Mouse (Mus musculus) frontal cortex, postnatal 25 days (tissue): ENCODE measurements around the gene Slmap.
A peak's percentile ranks its signal among the peaks of the same experiment; 100 is the strongest.
"Not testable (repeated sequence)": the region's sequence is repeated elsewhere in the genome, so short reads cannot be mapped to it uniquely, and the experiment has no call there.

Source experiments
- DNase-seq, 2 experiments: peaks; one replicate each; pipeline ENCODE4 v3.0.0; 2022; ENCODE audit warnings: low spot score in 2 of 2

The Slmap gene

DNA sequence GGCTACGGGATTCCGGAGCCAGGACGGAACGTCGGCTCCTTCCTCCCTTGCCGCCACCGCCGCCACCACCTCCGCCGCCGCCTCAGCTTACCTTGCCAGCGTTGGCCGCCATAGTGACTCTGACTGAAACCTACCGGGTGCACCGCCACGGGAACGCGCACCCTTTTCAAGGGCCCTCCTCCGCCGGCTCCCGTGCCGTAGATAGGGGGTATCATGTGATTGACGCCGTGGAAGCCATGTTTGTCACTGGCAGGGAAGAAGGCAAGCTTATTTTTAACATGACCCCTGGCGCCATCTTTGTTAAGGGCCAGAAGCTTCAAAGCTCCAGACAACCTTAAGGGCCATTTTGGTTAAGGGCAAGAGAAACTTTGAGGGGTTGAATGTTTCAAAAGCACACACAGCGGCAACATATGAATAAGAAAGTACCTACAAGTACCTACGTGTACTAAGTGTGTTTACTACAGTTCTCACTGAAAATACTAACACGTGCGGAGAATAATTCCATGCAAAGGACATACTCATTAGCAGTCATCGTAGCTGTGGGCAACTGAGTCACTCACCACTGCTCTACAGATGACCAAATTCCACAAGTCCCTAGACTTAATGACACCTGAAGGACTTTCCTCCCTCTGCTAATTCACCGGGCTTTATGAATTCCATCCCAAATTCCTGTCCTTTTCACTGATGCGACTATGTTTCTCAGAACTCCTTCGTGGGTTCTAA, at the start of gene Slmap:
Slmap (minus strand) TSS at position 175 of the 723 bp plus-strand sequence.
- DNase-seq, result peak; percentile 99

DNA sequence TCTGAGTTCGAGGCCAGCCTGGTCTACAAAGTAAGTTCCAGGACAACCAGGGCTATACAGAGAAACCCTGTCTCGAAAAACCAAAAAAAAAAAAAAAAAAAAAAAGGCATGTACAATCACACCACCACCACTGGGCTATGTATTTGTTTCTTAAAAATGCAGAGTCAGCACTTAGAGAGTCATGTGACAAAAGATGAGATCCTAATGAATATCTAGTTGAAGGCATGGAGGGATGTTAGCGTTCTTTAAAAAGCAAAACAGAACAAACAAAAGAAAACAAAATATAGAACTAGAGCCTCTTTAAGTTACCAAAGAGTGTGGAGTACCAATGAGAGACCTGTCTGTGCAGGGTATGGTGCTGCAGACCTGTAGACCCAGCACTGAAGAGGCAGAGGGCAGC, 48.9 kb upstream of the Slmap start:
- DNase-seq, result no peak

- peak; percentile 50 to 77 for DNase-seq
These were observed 44.9 kb upstream of the Slmap start for GRCm38 (mm10) chr14:26579346-26580343.

GRCm38 (mm10) chr14:26578791-26579191, 44.1 kb upstream of the Slmap start:
- no peak for DNase-seq

DNA sequence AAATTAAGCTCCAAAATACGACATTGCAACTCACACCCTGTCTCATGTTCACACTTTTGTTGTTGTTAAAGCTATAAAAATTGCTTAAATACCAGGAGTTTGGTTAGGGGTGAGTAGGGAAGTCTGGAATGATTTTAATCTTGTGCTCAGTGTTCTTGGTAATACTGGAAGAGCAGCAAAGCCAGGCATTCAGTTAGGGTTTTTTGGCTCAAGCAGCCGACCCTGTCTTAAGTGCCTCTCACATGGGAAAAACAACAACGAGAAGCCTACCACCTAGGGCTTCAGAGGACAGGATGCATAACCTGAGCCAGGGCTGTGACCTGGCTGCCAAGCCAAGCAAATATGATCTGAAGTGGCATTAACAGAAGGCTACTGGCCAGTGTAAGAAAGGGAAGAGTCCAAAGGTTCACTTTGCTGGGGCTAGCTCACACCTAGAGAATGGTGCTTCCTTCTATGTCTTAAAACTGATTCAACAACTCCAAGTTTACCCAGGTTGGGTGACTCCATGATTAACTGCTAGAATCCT, 41.6 kb upstream of the Slmap start:
- DNase-seq, result no peak

GRCm38 (mm10) chr14:26573556-26573955, 38.8 kb upstream of the Slmap start, which contains the start of gene Dennd6a:
TSS of gene Dennd6a (plus strand) at chr14:26573856.
- DNase-seq, result not testable (repeated sequence)

GRCm38 (mm10) chr14:26571951-26572675, 37.4 kb upstream of the Slmap start:
- DNase-seq, result no peak

- no peak for DNase-seq
These were observed 35.1 kb upstream of the Slmap start for GRCm38 (mm10) chr14:26569880-26570279.

GRCm38 (mm10) chr14:26562247-26562646, 27.5 kb upstream of the Slmap start:
- no peak for DNase-seq

GRCm38 (mm10) chr14:26558536-26558935, 23.8 kb upstream of the Slmap start:
- no peak for DNase-seq

GRCm38 (mm10) chr14:26557581-26557980, 22.9 kb upstream of the Slmap start:
- DNase-seq, result no peak

DNA sequence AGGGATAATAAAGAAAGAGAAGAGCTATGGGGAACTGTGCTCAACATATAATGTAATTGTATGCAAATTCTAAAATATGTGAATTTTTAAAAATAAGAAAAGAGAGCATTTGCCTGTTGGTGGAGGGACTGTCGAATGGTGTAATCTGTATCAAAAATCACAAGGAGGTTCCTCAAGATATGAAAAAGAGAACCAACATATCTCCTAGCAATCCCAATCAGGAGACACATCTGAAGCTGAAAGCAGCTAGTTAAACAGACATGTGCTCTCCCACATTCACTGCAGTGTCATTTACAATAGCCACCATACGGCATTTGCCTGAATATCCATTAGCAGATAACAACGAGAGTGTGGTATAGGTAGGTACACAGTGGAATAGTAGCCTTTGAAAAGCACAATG, 18.1 kb upstream of the Slmap start:
- DNase-seq, result no peak

- DNase-seq, result no peak
These were observed 17.7 kb upstream of the Slmap start for GRCm38 (mm10) chr14:26552441-26552840.

DNA sequence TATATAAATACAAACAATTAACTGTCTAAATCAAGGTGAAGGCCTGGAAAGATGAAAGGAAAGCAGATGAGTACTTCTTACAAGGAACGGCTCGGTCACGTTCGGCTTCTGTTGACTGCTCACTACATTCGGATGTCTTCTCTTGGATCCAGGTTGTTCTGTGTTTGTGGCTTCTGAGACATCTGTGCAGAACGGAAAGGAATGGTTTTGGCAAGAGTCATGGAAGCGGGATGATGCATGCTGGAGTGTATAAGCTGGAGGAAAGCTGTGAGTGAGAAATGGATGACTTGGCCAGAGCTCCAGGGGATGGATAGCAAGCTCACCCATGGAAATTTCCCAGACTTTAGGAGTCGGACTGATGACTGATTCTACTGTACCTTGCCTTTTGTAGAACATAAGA, 16.0 kb upstream of the Slmap start:
- no peak for DNase-seq

DNA sequence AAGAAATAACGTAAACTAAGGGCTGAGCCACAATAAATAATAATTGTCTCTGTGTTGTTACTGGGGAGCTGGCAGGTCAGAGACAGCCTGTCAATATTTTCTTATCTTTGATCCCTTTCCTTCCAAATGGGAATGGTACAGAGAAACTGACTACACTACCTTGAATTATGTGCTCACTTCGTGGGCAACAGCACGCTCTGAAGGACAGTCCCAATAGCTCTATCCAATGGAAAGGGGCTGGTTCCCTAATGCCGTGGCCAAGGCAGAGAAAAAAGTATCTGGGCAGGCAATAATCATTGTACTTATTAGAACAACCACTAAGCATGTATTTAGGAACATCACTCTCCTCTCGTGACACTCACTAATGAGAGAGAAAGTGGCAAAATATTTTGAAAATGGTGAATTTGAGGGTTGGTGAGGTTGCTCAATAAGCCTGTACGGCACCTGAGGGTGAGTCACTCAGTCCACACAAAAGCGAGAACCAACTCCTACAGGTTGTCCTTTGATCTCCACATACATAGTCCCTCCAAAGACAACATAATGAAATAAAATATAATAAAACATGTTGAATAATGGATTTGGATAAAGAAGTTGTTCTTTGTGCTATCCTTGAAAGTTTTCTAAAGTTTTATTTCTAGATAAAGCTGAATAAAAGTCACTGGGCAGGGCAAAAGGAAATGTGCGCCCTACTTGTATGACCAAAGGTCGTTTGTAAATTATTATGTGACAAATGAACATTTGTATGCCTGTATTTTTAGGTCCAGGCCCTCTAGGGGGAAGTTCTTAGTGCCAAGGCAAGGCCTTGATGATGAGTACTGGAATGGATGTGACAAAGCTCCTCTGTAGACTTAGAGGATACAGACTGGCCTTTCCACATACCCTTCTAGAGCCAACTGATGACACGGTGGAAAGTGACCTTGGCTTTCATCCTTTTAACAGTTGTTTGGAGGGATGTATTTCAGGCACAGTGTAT, 13.1 kb upstream of the Slmap start:
- DNase-seq, result no peak

GRCm38 (mm10) chr14:26542136-26542535, 7.4 kb upstream of the Slmap start:
- DNase-seq, result no peak

- DNase-seq, result no peak
These were observed 5.8 kb upstream of the Slmap start for GRCm38 (mm10) chr14:26540577-26540976.

- no peak for DNase-seq
These were observed 4.5 kb upstream of the Slmap start for GRCm38 (mm10) chr14:26539241-26539640.

- DNase-seq, result no peak
These were observed 642 bp downstream of the Slmap start for GRCm38 (mm10) chr14:26533821-26534756.
